8 mouse cellular contexts compared by ENCODE assay signal in genomic region chr2:20722165-20722991, GRCm38 (mm10).
DNase-seq lines count a peak whose midpoint lies in the region; ATAC-seq lines count a peak whose summit lies in the region.

No protein-coding gene starts in this region.

- no peaks in the 10 kb centered on the region for H3K27me3 ChIP-seq in liver, embryonic 11.5 days (replicated peaks; ENCODE audit: control insufficient read depth, insufficient read depth, low read length)
- H3K27me3 ChIP-seq in forebrain, embryonic 13.5 days: no peaks in the 10 kb centered on the region
- no peaks in the 10 kb centered on the region for H3K27me3 ChIP-seq in hindbrain, embryonic 15.5 days
- no peaks in the 10 kb centered on the region for H3K27me3 ChIP-seq in midbrain, embryonic 14.5 days (ENCODE audit: control insufficient read depth, insufficient read depth, low read length)

- no peak overlapping the region for H3K4me3 ChIP-seq in liver, embryonic 11.5 days (ENCODE audit: low read depth, low read length)
- no peak overlapping the region for H3K4me3 ChIP-seq in forebrain, embryonic 13.5 days
- peak overlapping the region; percentile 2 for H3K4me3 ChIP-seq in hindbrain, embryonic 15.5 days
- H3K4me3 ChIP-seq in midbrain, embryonic 14.5 days (replicated peaks; ENCODE audit: low read depth, low read length): no peak overlapping the region

- WGBS in liver, embryonic 11.5 days: 42% methylated on average over 15 of the region's 15 CpGs
- 26% methylated on average over 15 of the region's 15 CpGs for WGBS in forebrain, embryonic 13.5 days
- 23% methylated on average over 15 of the region's 15 CpGs for WGBS in hindbrain, embryonic 15.5 days
- WGBS in midbrain, embryonic 14.5 days: 22% methylated on average over 15 of the region's 15 CpGs

- H3K36me3 ChIP-seq in liver, embryonic 11.5 days (ENCODE audit: control insufficient read depth, insufficient read depth, low read length): no peaks in the 10 kb centered on the region
- no peaks in the 10 kb centered on the region for H3K36me3 ChIP-seq in forebrain, embryonic 13.5 days (ENCODE audit: poor library complexity, severe bottlenecking)
- H3K36me3 ChIP-seq in hindbrain, embryonic 15.5 days: no peaks in the 10 kb centered on the region
- no peaks in the 10 kb centered on the region for H3K36me3 ChIP-seq in midbrain, embryonic 14.5 days (ENCODE audit: control insufficient read depth, insufficient read depth, low read length)

- 0 out of 2 replicates have a peak overlapping the region, but pooled peaks have one; percentile 14 for H3K4me2 ChIP-seq in liver, embryonic 11.5 days
- H3K4me2 ChIP-seq in forebrain, embryonic 13.5 days: peak overlapping the region; percentile 24
- peak overlapping the region; percentile 36 for H3K4me2 ChIP-seq in hindbrain, embryonic 15.5 days
- H3K4me2 ChIP-seq in midbrain, embryonic 14.5 days (ENCODE audit: low read length): peak overlapping the region; percentile 24

- H3K9me3 ChIP-seq in liver, embryonic 11.5 days (ENCODE audit: control insufficient read depth, low read length): no peaks in the 10 kb centered on the region
- H3K9me3 ChIP-seq in forebrain, embryonic 13.5 days (replicated peaks): no peaks in the 10 kb centered on the region
- H3K9me3 ChIP-seq in hindbrain, embryonic 15.5 days: no peaks in the 10 kb centered on the region
- H3K9me3 ChIP-seq in midbrain, embryonic 14.5 days (ENCODE audit: control insufficient read depth, low read length): no peaks in the 10 kb centered on the region

- no peak for DNase-seq in liver, embryonic 11.5 days (ENCODE audit: low spot score)
- no peak for DNase-seq in liver
- peak; percentile 23 for DNase-seq in midbrain, embryonic 14.5 days
- DNase-seq in thymus, adult 18-20 months: no peak
- DNase-seq in spleen, adult 12 weeks (ENCODE audit: low spot score): no peak
- DNase-seq in gastrocnemius, postnatal 4 days (ENCODE audit: low spot score in 2 of 2): no peak

- H3K9ac ChIP-seq in liver, embryonic 11.5 days (ENCODE audit: low read depth, low read length): no peak overlapping the region
- H3K9ac ChIP-seq in forebrain, embryonic 13.5 days: no peak overlapping the region
- H3K9ac ChIP-seq in hindbrain, embryonic 15.5 days: no peak overlapping the region
- no peak overlapping the region for H3K9ac ChIP-seq in midbrain, embryonic 14.5 days (replicated peaks; ENCODE audit: low read length)

- ATAC-seq in liver, embryonic 11.5 days (replicated peaks; ENCODE audit: low FRiP score): no peak
- ATAC-seq in forebrain, embryonic 13.5 days: no peak; the same call in 1 of the 2 replicates
- no peak for ATAC-seq in hindbrain, embryonic 15.5 days (ENCODE audit: low FRiP score, low read depth)
- no peak for ATAC-seq in midbrain, embryonic 14.5 days (ENCODE audit: low FRiP score, low TSS enrichment)

- no peak overlapping the region for H3K27ac ChIP-seq in liver, embryonic 11.5 days (ENCODE audit: low read depth, low read length)
- H3K27ac ChIP-seq in forebrain, embryonic 13.5 days: no peak overlapping the region
- H3K27ac ChIP-seq in hindbrain, embryonic 15.5 days (replicated peaks): no peak overlapping the region
- no peak overlapping the region for H3K27ac ChIP-seq in midbrain, embryonic 14.5 days (replicated peaks; ENCODE audit: low read depth, low read length)

- peaks cover 4% of the 10 kb centered on the region; the same call in 1 of the 2 replicates for H3K4me1 ChIP-seq in liver, embryonic 11.5 days (replicated peaks; ENCODE audit: control insufficient read depth, insufficient read depth, low read length)
- peaks cover 14% of the 10 kb centered on the region for H3K4me1 ChIP-seq in forebrain, embryonic 13.5 days
- peaks cover 6% of the 10 kb centered on the region; the same call in 1 of the 2 replicates for H3K4me1 ChIP-seq in hindbrain, embryonic 15.5 days (replicated peaks)
- H3K4me1 ChIP-seq in midbrain, embryonic 14.5 days (ENCODE audit: control insufficient read depth, insufficient read depth, low read length): no peaks in the 10 kb centered on the region; the same call in 1 of the 2 replicates
